Mouse (Mus musculus) stomach, postnatal 0 days (tissue): Measurements from ENCODE around the gene 1700022I11Rik.

Source experiments
- CTCF ChIP-seq: IDR thresholded peaks from 2 replicates; pipeline ENCODE4 v1.5.1; 2016; ENCODE audit warnings: antibody characterized with exemption, low read depth, mild to moderate bottlenecking, moderate library complexity
- EP300 ChIP-seq: optimal IDR thresholded peaks from 2 replicates; pipeline ENCODE3; 2016; ENCODE audit warnings: antibody characterized with exemption

DNA sequence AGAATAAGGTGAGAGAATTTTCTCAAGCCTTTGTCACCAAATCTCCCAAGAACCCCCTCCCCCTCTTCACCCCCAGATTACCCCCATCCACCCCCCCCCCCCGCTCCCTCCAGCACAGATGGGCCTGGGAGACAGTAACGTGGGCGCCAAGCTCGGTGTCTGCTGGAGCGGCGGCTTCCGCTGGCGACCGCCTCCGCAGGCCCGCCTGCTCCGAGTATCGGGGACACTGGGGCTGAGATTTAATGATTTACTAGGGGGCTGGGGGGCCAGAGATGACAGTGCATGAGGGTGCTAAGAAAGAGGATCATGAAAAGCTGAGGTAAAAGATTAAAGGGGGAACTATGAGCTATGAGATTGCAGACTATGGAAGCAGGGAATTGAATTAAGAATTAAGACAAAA is 20.9 kb upstream of the 1700022I11Rik start:
- TF ChIP-seq EP300 (no peak), CTCF (no peak)
